Mouse (Mus musculus) spleen, adult 12 weeks (tissue): ENCODE data around the gene Spata33.
"Not testable (repeated sequence)": the region's sequence is repeated elsewhere in the genome, so short reads cannot be mapped to it uniquely, and the experiment has no call there.

Experiments
- DNase-seq: peaks from one replicate; pipeline ENCODE4 v3.0.0; 2022; ENCODE audit warnings: low spot score

Gene Spata33

GRCm38 (mm10) chr8:123233300-123233699 is 20.7 kb downstream of the Spata33 start:
- DNase-seq = no peak

GRCm38 (mm10) chr8:123233760-123234159 is 21.1 kb downstream of the Spata33 start:
- DNase-seq = no peak

GRCm38 (mm10) chr8:123234918-123235519 is 22.4 kb downstream of the Spata33 start:
- DNase-seq = no peak

- peak; percentile 76 for DNase-seq
Observed at GRCm38 (mm10) chr8:123235520-123236497, 23.2 kb downstream of the Spata33 start, which contains the start of gene Spata2l. TSS of gene Spata2l (minus strand) at chr8:123236233.

GRCm38 (mm10) chr8:123239398-123239797 is 26.8 kb downstream of the Spata33 start:
- DNase-seq = no peak

- DNase-seq = no peak
Observed at GRCm38 (mm10) chr8:123242107-123242923, 29.7 kb downstream of the Spata33 start.

GRCm38 (mm10) chr8:123243053-123243452 is 30.4 kb downstream of the Spata33 start:
- DNase-seq = no peak

- no peak for DNase-seq
Observed at GRCm38 (mm10) chr8:123244382-123244781, 31.8 kb downstream of the Spata33 start.

- DNase-seq = no peak
Observed at GRCm38 (mm10) chr8:123245543-123245942, 32.9 kb downstream of the Spata33 start.

GRCm38 (mm10) chr8:123247748-123248147 is 35.1 kb downstream of the Spata33 start:
- no peak for DNase-seq

- no peak for DNase-seq
Observed at GRCm38 (mm10) chr8:123248596-123248995, 36.0 kb downstream of the Spata33 start.

GRCm38 (mm10) chr8:123250940-123251339 is 38.3 kb downstream of the Spata33 start:
- no peak for DNase-seq

GRCm38 (mm10) chr8:123252925-123253324 is 40.3 kb downstream of the Spata33 start:
- no peak for DNase-seq

- DNase-seq = no peak
Observed at GRCm38 (mm10) chr8:123253451-123254098, 40.9 kb downstream of the Spata33 start.

GRCm38 (mm10) chr8:123254099-123254885 is 41.7 kb downstream of the Spata33 start, which contains the start of the genes Zfp276 and Vps9d1:
TSS of gene Zfp276 (plus strand) at chr8:123254195.
TSS of gene Vps9d1 (minus strand) at chr8:123254348.
- DNase-seq = peak; percentile 80

- DNase-seq = no peak
Observed at GRCm38 (mm10) chr8:123255170-123255569, 42.5 kb downstream of the Spata33 start.

- DNase-seq = no peak
Observed at GRCm38 (mm10) chr8:123257114-123257513, 44.5 kb downstream of the Spata33 start.

- DNase-seq = not testable (repeated sequence)
Observed at GRCm38 (mm10) chr8:123257593-123257992, 45.0 kb downstream of the Spata33 start.

- no peak for DNase-seq
Observed at GRCm38 (mm10) chr8:123267926-123268656, 55.5 kb downstream of the Spata33 start.

- DNase-seq = no peak
Observed at GRCm38 (mm10) chr8:123271147-123271546, 58.5 kb downstream of the Spata33 start.
